Mouse (Mus musculus): ENCODE data around the gene Nppa.

The Nppa gene

GRCm38 (mm10) chr4:148051046-148051776 lies 50.7 kb downstream of the Nppa start:
- in situ Hi-C loops (cut with MboI) = no loop called here

Measured in mature B cell (primary cell).